Mouse (Mus musculus) neural tube, embryonic 10.5 days (tissue): ENCODE results near the gene Gm20683.
A peak's percentile ranks its signal among the peaks of the same experiment; 100 is the strongest.

Experiments used
- DNase-seq: peaks from one replicate; pipeline ENCODE4 v3.0.0-alpha.2; 2017; ENCODE audit warnings: low spot score; ENCODE audit errors: extremely low spot score

Gene Gm20683

GRCm38 (mm10) chr17:25796211-25796771 is 45.3 kb downstream of the Gm20683 start:
- DNase-seq: peak; percentile 55

- DNase-seq: peak; percentile 88
Measured at GRCm38 (mm10) chr17:25795609-25796092, 45.9 kb downstream of the Gm20683 start, which contains the start of gene AC134908.4. AC134908.4 (minus strand) TSS chr17:25795659.

DNA sequence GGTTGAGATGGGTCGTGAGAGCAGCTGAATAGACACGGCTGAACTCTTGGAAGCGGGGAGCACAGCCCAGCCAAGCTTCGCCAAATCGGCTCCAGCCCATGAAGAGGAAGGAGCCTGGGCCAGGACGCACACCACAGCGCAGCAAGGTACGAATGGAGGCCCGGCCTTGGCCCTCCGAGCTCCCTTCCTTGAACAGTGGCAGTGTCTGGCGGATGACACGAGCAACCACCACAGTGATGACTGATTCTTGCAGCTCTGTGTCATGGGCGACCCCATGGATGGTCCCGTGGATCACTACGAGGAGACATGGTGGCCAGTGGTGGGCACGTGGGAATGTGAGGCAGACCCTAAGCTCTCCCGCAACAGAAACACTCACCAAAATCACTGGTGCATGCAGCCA is 46.6 kb downstream of the Gm20683 start:
- DNase-seq: no peak

DNA sequence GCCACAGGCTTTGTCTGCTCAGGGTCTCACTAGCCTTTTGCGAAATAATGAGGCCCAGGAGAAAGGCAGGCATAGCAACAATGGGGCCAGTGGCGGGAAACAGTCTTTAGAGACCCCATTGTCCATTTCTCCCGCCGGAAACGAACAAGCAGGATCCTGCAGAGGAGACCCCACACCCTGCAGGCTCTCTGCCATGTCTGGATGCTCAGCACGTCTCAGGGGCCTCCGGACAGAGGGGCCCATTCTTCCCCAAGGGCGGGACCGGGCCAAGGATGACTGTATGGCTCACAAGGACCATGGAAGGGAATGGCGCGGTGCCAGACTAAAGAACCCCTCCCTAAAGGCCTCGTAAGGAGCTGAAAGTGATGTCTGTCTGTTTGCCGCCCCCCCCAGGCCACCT is 47.4 kb downstream of the Gm20683 start:
- peak; percentile 49 for DNase-seq

DNA sequence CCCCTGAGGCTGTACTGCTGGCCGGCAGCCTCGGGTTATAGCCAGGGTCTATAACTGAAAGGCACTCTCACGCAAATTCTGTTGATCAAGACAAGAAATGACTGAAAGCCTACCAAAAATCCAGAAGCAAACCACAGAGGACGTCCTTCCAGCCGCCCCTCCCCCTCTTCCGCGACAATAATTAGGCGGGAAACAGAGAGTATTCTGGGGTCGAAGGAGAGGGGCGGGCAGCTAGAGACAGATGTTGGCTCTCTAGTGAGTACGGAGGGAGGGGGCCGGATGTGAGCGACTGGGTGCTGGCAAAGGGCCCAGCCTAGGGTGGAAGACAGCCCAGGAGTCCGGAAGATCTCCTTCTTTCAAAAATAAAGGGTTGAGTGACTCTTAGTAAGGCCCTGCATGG is 48.9 kb downstream of the Gm20683 start, which contains the start of gene Fam173a:
Gene Fam173a (minus strand): TSS at position 287 of the 400 bp plus-strand sequence.
- DNase-seq: peak; percentile 74

GRCm38 (mm10) chr17:25791843-25792527 is 49.6 kb downstream of the Gm20683 start:
- DNase-seq: peak; percentile 89

DNA sequence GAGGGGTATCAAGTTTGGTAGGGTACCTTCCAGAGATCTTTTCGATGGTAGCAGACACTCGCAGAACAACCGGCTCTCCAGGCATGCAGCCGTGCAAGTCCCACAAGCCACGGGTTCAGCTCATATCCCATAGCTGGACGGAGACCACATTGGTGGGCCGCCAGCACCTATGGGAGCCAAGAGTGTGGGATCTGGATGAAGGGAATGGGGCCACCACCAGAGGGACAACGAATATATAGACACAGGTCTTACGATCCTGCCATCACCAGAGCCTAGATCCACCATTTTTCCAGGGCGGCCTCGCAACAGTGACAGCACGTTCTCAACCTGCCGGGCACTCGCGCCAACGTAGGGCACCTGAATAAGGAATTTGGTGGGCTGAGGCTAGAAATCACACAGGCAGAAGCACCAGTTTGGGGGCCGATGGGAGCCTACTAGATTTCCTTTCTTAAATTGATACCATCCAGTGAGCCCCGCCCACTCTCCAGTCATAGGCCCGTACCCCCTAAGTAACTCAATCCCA is 50.2 kb downstream of the Gm20683 start:
- peak; percentile 35 for DNase-seq

GRCm38 (mm10) chr17:25786781-25787504 is 54.6 kb downstream of the Gm20683 start:
- DNase-seq: no peak

- DNase-seq: no peak
Measured at GRCm38 (mm10) chr17:25786280-25786679, 55.3 kb downstream of the Gm20683 start, which contains the start of gene Ccdc78. Ccdc78 (plus strand) TSS chr17:25786580.

GRCm38 (mm10) chr17:25785281-25785745 is 56.2 kb downstream of the Gm20683 start, which contains the start of gene Haghl:
Haghl (minus strand) TSS chr17:25785673.
- DNase-seq: peak; percentile 99
